Mouse (Mus musculus): ENCODE measurements around the gene Cux1.

DNA sequence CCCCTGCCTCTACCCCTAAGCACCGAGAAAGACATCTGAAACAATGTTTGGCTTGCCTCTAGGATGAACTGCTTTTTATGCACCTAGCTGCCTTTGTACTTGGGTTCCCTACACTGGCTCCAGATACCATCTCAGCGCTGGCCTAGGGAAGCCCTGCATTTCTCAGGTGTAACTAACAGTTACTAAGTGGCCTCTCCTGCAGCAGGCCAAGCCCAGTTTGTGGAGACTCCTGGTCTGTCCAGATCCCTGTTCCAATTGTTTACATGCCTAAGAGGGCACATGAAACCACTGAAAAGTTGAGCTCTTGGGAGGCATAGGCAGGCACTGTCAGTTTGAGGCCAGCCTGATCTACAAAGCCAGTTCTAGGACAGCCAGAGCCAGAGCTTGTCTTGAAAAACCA is 173.7 kb downstream of the Cux1 start:
- no peak for TF ChIP-seq POLR2A (IDR thresholded peaks at IDR 0.05; ENCODE audit: low read depth, low read length)
- no peak for TF ChIP-seq CTCF (IDR thresholded peaks at IDR 0.05; ENCODE audit: extremely low read depth, insufficient read length, insufficient replicate concordance, low read depth, low read length)
